Mouse (Mus musculus): ENCODE measurements around the gene Fry.

The Fry gene

GRCm38 (mm10) chr5:150219457-150219856 is 101.0 kb downstream of the Fry start:
- no peak for DNase-seq (ENCODE audit: extremely low read depth, insufficient read length, low spot score)

DNA sequence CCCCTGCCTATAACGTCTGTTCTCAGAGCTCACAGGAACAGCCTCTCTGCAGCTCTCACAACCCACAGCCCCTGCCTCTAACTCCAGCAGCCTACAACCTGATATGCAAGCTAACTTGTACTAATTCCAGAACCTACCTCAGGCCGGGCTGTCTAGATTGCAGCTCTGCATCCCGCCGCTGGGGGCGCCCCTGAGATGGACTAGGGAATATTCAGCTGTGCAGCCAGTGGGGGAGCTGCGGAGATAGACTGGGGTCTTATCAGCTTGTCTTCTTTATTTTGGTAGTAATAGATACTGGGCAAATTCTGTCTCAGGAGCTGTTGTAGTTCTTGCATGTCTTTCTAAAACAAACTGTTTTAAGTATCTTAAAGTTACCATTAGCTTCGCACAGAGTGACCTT is 101.9 kb downstream of the Fry start:
- DNase-seq (ENCODE audit: extremely low read depth, insufficient read length, low spot score), result no peak

- no peak for DNase-seq (ENCODE audit: extremely low read depth, insufficient read length, low spot score)
Observed at GRCm38 (mm10) chr5:150221806-150222205, 103.4 kb downstream of the Fry start.

DNA sequence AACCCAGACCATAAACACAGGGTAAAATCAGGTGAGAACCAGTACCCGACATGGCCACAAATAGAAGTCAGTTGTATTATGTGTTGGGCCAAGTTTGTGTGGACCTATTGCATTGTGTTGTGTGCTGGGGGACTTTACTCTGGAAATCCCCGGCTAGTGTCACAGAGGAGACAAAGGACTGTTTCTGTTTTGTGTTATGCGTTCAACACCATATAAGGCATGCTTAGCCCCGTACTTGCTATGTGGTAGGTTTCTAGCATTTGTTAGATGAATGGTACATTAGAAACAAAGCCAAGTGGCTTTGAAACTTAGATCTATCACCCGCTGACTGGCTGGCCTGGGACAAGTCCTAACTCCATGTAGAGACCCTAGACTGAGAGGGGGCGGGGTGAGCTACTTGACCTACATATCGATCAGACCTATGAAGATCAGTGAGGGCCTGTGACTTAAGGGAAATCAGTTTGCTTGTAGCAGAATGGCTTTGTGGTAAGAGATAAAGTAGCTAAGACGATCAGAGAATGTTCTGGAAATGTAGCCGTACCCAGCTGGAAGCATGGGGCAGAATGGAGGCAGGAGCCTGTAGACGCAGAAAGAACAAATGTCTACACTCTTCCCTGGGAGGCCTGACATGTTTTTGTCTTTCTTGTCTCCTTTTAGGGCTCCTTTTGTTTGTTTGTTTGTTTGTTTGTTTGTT is 105.2 kb downstream of the Fry start:
- no peak for DNase-seq (ENCODE audit: extremely low read depth, insufficient read length, low spot score)

DNA sequence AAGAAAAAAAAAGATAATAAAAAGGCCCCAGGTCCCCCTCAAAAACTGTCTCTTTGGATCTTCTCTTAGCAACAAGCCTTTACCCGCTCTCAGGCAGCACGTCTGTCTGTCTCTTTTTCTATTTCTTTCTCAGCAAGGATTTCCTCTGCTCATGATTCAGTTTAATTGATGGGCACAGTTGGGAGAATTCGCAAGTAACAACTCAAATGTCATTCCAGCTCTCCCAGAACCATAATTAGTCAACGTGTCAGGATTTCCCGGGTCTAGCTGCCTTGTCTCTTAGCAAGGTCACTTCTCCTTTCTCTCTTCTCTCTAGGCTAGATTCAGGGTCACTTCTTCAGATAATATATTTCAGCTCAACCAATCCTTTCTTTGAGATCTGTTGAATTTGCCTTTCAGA is 110.6 kb downstream of the Fry start:
- no peak for DNase-seq (ENCODE audit: extremely low read depth, insufficient read length, low spot score)

- DNase-seq (ENCODE audit: extremely low read depth, insufficient read length, low spot score), result no peak
Observed at GRCm38 (mm10) chr5:150229776-150230175, 111.3 kb downstream of the Fry start.

DNA sequence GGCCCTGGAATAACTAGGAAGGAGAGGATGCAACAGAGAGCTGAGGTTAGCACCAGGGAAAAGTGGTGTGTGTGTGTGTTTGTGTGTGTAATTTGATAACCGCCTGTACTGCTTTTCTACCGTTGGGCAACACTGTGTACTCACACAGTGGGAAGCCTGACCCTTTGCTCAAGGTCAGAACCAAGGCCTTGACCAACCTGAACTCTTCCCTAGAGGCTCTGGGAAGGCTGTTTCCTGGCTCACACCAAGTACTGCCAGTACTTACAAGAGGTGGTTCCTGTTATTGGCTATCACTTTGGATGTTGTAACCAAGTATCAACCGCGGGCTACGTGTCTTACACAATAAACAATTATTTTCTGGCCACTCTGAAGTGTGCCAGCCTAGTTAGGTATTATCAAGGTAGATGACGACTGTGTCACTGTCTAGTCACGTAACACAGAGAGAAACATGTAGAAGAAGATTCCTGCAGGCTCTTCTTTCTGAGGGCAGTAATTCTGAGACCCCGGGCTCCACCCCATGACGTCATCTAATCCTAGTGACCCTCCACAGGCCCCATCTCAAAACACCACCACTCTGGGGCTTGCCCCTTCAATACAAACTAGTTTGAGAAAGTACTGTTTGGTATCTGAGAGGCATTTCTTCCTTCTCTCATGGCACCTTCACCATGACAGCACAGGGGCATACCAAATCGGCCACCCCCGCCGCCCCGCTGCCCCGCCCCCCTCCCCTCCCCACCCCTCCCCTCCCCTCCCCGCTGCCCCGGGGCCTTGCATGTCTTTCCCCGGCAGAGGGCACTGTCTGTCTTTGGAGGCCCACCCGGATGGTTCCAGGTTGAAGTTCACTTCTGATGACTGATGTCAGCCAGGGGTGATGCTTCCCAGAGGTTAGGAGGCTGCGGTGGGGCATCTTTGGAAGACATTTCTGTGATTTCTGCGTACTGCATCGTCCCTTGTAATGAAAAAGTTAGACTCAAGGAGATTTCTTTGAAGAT is 114.0 kb downstream of the Fry start:
- DNase-seq (ENCODE audit: extremely low read depth, insufficient read length, low spot score), result no peak

GRCm38 (mm10) chr5:150233154-150233886 is 114.9 kb downstream of the Fry start:
- DNase-seq (ENCODE audit: extremely low read depth, insufficient read length, low spot score), result peak; percentile 34

- no peak for DNase-seq (ENCODE audit: extremely low read depth, insufficient read length, low spot score)
Observed at GRCm38 (mm10) chr5:150235931-150236330, 117.5 kb downstream of the Fry start.

DNA sequence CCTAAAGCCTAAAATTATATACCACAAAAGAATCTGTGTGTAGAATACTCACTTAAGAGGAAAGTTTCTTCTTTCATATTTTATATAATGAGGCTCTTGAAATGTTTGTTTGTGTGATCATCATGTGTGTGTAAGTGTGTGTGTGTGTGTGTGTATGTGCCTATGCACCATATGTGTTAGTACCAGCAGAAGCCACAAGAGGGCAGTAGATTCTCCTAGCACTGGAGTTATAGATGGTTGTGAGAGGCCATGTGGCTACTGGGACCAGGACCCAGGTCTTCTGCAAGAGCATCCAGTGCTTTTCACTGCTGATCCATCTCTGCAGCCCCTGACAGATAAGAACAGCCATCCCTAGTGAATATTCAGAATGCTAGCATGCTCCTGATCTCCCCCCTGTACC is 118.2 kb downstream of the Fry start:
- no peak for DNase-seq (ENCODE audit: extremely low read depth, insufficient read length, low spot score)

GRCm38 (mm10) chr5:150241638-150242037 is 123.2 kb downstream of the Fry start:
- no peak for DNase-seq (ENCODE audit: extremely low read depth, insufficient read length, low spot score)

DNA sequence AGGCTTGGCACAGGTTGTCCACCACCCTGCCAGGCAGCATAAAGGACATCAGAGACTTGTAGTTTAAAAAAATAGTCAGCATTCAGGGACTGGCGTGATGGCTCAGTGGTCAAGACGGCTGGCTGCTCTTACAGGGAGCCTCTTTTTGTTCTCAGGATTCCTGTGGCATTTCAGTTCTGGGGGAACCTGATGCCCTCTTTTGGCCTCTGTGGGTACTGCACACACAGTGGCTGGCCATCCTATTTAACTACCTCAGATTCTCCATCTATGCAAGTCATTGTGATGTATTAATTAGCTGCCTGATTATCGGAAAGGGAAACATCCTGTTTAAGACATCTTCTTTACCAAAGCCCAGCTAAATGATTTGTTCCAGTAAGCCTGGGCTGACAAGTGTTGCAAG is 128.3 kb downstream of the Fry start:
- no peak for DNase-seq (ENCODE audit: extremely low read depth, insufficient read length, low spot score)

DNA sequence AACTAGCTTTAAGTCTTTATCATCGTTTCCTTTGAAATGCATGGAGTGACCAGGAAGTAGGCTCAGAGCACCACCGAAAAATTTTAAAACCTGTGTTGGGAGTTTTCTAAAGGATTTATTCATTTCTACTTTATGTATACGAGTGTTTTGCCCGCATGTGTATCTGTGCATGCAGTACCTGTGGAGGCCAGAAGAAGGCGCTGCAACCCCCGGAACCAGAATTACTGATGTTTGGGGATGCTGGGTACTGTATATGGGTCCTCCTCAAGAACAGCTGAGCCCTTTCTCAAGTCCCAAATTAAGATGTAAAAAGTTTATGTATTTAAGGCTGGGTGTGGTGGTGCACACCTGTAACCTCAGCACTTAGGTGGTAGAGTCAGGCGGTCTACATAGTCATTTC is 139.3 kb downstream of the Fry start:
- DNase-seq (ENCODE audit: extremely low read depth, insufficient read length, low spot score), result no peak

GRCm38 (mm10) chr5:150259191-150260053 is 141.0 kb downstream of the Fry start:
- DNase-seq (ENCODE audit: extremely low read depth, insufficient read length, low spot score), result no peak

DNA sequence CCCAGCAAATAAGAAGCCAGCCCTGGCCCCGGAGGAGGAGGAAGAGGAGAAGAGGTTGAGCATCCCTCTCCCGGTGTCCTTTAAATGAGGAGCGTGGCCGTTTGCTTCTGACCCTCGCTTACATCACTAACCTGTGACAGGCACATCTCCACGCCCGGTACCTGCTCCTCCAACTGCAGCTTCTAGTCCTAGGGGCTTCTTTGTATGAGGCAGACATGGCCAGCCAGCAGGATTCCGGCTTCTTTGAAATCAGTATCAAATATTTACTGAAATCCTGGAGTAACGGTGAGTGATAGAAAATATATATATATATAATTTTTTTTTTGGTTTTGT is 141.6 kb downstream of the Fry start:
- no peak for DNase-seq (ENCODE audit: extremely low read depth, insufficient read length, low spot score)

DNA sequence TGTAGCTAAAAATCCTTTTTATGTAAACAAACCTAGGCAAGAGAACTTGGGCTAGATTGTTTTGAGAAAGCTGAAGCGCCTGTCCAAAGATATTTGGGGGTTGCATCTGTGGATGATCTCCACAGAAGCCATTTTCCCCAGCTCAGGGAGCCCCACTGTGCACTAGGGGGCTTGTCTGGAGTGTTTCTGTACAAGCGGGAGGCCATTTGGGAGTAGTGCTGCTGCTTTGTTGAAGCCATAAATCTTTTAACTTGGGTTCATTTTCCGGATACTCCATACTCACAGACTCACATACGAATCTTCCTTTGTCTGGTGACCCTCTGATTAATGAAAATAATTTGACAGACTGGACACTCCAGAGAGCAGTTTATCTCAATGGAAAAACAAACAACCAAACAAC is 142.9 kb downstream of the Fry start:
- DNase-seq (ENCODE audit: extremely low read depth, insufficient read length, low spot score), result no peak

DNA sequence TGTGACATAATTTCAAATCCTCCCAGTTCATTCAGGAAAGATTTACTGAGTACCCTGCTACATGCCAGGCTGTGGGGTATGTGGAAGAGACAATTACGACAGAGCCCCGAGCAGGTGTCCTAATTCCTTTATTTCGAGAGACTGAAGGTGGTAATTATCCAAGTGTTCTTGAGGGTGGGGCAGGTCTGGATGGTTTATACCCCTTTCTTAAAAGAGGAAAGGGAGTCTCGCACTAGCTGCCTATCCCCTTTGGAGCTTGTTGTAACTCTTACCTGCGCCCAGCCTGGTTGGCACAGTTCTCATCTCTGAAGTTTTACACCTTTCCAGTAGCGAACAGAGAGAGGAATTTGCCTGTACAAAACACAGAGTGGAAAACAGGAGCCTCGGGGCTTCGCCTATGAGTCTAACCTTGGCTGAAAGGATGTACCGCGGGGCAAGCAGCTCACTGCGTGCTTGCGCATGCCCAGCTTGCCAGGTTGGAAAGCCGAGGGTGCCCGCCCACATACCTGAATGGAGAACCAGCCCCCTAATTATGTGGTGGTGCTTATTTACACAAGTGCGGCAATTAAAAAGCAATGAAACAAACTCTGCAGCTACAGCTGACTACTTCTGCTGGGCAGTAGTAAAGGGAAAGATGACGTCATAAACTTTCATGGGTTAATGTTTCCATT is 143.7 kb downstream of the Fry start:
- no peak for DNase-seq (ENCODE audit: extremely low read depth, insufficient read length, low spot score)

DNA sequence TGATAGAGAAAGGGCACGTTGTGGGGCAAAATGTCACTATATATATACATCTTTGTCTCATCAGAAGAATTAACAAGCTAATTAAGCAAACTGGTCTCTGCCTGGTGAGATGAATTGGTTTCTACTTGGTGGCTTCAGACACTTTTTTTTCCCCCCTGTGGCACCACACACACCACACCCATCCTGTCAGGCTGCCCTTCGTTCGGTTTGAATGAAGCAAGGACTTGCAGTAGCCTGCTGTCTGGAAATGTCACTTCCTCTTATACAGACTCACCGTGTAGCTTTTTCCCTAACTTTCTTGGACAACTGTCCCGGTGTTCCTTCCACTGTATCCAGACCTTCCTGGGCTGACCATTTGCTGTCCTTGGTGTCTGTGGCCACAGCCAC is 144.3 kb downstream of the Fry start:
- no peak for DNase-seq (ENCODE audit: extremely low read depth, insufficient read length, low spot score)

- DNase-seq (ENCODE audit: extremely low read depth, insufficient read length, low spot score), result no peak
Observed at GRCm38 (mm10) chr5:150263162-150263561, 144.7 kb downstream of the Fry start.

DNA sequence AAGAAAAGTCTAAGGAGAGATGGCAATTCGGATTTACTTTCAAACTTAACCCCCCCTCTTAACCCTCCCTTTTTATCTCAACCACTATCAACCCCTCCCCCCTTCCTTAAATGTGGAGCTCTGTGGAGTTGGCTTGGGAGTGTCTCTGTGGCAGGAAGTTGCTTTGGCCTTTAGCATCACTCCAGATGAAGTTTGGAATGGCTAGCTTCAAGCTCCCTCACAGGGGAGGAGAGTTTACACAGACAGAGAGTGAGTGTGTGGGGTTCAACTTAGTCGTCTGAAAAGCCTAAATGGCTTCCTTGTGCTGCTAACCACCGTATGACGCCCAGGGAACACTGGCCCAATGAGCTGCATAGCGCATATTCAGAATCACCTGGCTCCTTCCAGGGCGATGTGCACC is 145.2 kb downstream of the Fry start:
- DNase-seq (ENCODE audit: extremely low read depth, insufficient read length, low spot score), result no peak
